Mouse (Mus musculus) embryonic fibroblast, embryonic 13.5 days (primary cell): ENCODE results near the gene Usp38.

Source experiments
- CTCF ChIP-seq: IDR thresholded peaks from 2 replicates; pipeline ENCODE4 v1.5.1; 2011; ENCODE audit warnings: mild to moderate bottlenecking, control low read depth, low read length, moderate library complexity, borderline replicate concordance; ENCODE audit not compliant: insufficient read depth
- POLR2A ChIP-seq: IDR thresholded peaks from 2 replicates; pipeline ENCODE4 v1.6.1; 2011; ENCODE audit warnings: low read depth, mild to moderate bottlenecking, control low read depth, low read length, moderate library complexity

- TF ChIP-seq CTCF (no peak), POLR2A (no peak)
These were observed 76.7 kb downstream of the Usp38 start for GRCm38 (mm10) chr8:80937814-80938650.
